Mouse (Mus musculus): Measurements from ENCODE around the gene Aldh1a3. TPM values are rescaled to one million over a fixed set of nuclear protein-coding genes. Genes with fewer than 3 reads are reported as not detected.
A peak's percentile ranks its signal among the peaks of the same experiment; 100 is the strongest.

Gene Aldh1a3
- polyA plus RNA-seq, 1 experiment from 2014 or later, result 27.0 TPM

DNA sequence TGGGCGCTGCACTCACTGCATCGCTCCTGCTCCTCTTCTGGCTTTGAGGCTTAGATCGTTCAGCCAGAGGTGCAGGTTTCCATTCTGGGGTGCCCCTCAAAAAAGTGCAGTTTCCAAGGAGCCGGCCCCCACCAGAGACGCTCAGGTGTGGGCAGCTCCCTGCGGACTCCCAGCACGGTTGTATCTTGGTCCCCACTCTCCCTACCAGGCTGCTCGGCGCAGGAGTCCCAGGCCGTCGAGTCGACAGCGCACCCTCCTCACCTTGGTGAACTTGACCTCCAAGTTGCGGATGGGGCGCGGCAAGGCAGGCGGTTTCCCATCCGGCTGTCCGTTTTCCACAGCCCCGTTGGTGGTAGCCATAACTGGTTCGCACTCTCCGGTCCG lies 272 bp downstream of the Aldh1a3 start:
- peak overlapping the region; percentile 58 for H3K4me3 ChIP-seq (ENCODE audit: low read length)
- 2% methylated on average over 23 of the region's 23 CpGs for WGBS
- no peak overlapping the region for H3K27ac ChIP-seq (ENCODE audit: low read length)
- no peaks in the 10 kb centered on the region for H3K9me3 ChIP-seq (ENCODE audit: control insufficient read depth, low read length)
- no peaks in the 10 kb centered on the region for H3K36me3 ChIP-seq (ENCODE audit: control insufficient read depth, insufficient read depth, low read length)
- H3K4me1 ChIP-seq (ENCODE audit: control insufficient read depth, insufficient read depth, low read length), result peaks cover 15% of the 10 kb centered on the region; the same call in 1 of the 2 replicates
- H3K4me2 ChIP-seq (ENCODE audit: low read depth, low read length), result peak overlapping the region; percentile 95
- peak overlapping the region; percentile 65 for H3K9ac ChIP-seq (ENCODE audit: low read depth, low read length)
- H3K27me3 ChIP-seq (replicated peaks; ENCODE audit: control insufficient read depth, insufficient read depth, low read length), result peaks cover 40% of the 10 kb centered on the region
- ATAC-seq, result peak; percentile 43

DNA sequence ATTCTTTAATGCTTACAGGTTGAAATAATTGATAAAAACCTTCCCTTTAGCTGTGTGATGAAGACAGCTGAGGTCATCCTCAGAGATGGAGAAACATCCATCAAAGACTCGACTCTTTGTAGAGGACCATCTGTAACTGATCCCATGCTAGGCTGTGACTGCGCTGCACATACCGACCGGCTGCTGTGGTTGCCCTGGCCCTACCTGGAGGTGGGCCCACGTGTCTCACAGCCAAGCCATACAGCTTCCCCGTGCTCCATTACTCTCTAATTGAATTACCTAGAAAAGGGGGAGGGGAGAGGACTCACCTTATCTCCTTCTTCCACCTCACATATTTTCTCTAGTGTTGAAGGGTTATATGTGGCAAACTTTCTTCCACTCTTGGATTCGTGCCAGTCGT lies 5.4 kb downstream of the Aldh1a3 start:
- H3K9me3 ChIP-seq (ENCODE audit: control insufficient read depth, low read length), result no peaks in the 10 kb centered on the region
- no peak for ATAC-seq
- no peaks in the 10 kb centered on the region for H3K36me3 ChIP-seq (ENCODE audit: control insufficient read depth, insufficient read depth, low read length)
- H3K27ac ChIP-seq (ENCODE audit: low read length), result no peak overlapping the region
- H3K4me1 ChIP-seq (ENCODE audit: control insufficient read depth, insufficient read depth, low read length), result peaks cover 3% of the 10 kb centered on the region; the same call in 1 of the 2 replicates
- H3K4me3 ChIP-seq (ENCODE audit: low read length), result no peak overlapping the region
- no peak overlapping the region for H3K4me2 ChIP-seq (ENCODE audit: low read depth, low read length)
- WGBS, result 70% methylated on average over 8 of the region's 8 CpGs
- H3K27me3 ChIP-seq (replicated peaks; ENCODE audit: control insufficient read depth, insufficient read depth, low read length), result peaks cover 21% of the 10 kb centered on the region
- H3K9ac ChIP-seq (ENCODE audit: low read depth, low read length), result no peak overlapping the region

DNA sequence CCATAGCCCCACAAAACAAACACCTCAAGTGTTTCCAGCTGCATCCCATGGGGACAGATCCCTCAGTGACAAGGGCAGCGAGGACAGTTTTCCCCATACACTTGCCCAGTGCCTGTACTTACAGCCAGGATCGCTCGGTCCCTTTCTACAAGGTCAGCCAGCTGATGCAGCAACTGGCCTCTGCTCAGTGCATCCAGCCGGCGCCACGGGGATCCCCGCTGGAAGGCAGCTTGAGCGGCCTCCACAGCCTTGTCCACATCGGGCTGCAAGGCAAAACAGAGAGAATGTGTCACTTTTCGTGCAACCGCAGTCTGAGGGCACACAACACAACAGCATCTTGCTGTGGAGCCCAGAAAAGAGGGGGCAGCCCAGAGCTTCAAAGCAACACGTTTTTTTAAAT lies 8.3 kb downstream of the Aldh1a3 start:
- WGBS, result 48% methylated on average over 12 of the region's 12 CpGs
- Histone ChIP-seq H3K9me3 (ENCODE audit: control insufficient read depth, low read length) (no peaks in the 10 kb centered on the region), H3K4me1 (ENCODE audit: control insufficient read depth, insufficient read depth, low read length) (no peaks in the 10 kb centered on the region), H3K9ac (ENCODE audit: low read depth, low read length) (no peak overlapping the region), H3K4me2 (ENCODE audit: low read depth, low read length) (no peak overlapping the region), H3K36me3 (ENCODE audit: control insufficient read depth, insufficient read depth, low read length) (no peaks in the 10 kb centered on the region), H3K4me3 (ENCODE audit: low read length) (no peak overlapping the region), H3K27ac (ENCODE audit: low read length) (no peak overlapping the region), H3K27me3 (replicated peaks; ENCODE audit: control insufficient read depth, insufficient read depth, low read length) (no peaks in the 10 kb centered on the region)
- ATAC-seq, result no peak

DNA sequence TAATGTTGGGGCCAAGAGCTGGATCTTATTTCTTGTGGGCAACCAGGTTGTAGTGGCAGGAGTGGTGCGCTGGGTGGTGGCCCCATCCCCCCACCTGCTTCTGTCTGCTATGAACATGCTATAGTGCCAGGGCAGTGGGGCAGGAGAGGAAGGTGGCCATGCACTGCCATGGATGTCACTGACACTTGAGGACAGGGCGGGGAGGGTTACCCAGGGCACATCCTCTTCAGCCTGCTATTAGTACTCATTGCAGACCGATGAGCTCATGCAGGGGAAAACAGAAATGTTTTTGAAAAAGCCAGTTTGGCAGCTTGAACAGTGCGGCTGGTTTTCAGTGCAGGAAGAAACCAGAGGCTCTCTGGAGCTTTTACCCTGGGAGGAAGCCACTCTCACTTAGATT lies 10.5 kb downstream of the Aldh1a3 start:
- Histone ChIP-seq H3K9me3 (ENCODE audit: control insufficient read depth, low read length) (no peaks in the 10 kb centered on the region), H3K4me3 (ENCODE audit: low read length) (no peak overlapping the region), H3K4me2 (ENCODE audit: low read depth, low read length) (no peak overlapping the region), H3K9ac (ENCODE audit: low read depth, low read length) (no peak overlapping the region), H3K27me3 (replicated peaks; ENCODE audit: control insufficient read depth, insufficient read depth, low read length) (no peaks in the 10 kb centered on the region), H3K36me3 (ENCODE audit: control insufficient read depth, insufficient read depth, low read length) (no peaks in the 10 kb centered on the region), H3K4me1 (ENCODE audit: control insufficient read depth, insufficient read depth, low read length) (no peaks in the 10 kb centered on the region), H3K27ac (ENCODE audit: low read length) (no peak overlapping the region)
- WGBS, result 73% methylated on average over 4 of the region's 4 CpGs
- ATAC-seq, result no peak

DNA sequence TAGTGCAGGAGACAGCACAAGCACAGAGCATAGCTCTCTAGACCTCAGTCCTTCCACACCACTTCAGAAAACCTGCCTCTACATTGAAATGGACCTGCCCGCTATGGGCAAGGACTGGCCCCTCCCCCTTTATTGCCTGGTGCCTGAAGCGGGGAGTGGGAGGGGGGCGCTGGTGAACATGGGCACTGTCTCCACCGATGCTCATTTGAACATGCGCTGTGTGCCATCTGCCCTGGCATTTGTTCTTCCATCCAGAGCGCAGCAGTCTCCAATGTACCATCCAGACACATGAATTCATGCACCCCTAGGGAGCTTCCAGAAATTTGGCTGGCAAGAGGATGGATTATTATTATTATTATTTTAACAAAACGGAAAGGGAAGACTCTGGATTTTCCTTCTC lies 14.2 kb downstream of the Aldh1a3 start:
- ATAC-seq, result 0 out of 2 replicates have a peak, but pooled peaks have one; percentile 9
- WGBS, result 73% methylated on average over 7 of the region's 7 CpGs
- Histone ChIP-seq H3K9ac (ENCODE audit: low read depth, low read length) (no peak overlapping the region), H3K9me3 (ENCODE audit: control insufficient read depth, low read length) (no peaks in the 10 kb centered on the region), H3K27me3 (replicated peaks; ENCODE audit: control insufficient read depth, insufficient read depth, low read length) (no peaks in the 10 kb centered on the region), H3K4me2 (ENCODE audit: low read depth, low read length) (no peak overlapping the region), H3K4me3 (ENCODE audit: low read length) (no peak overlapping the region), H3K4me1 (ENCODE audit: control insufficient read depth, insufficient read depth, low read length) (no peaks in the 10 kb centered on the region), H3K27ac (ENCODE audit: low read length) (no peak overlapping the region), H3K36me3 (ENCODE audit: control insufficient read depth, insufficient read depth, low read length) (no peaks in the 10 kb centered on the region)

DNA sequence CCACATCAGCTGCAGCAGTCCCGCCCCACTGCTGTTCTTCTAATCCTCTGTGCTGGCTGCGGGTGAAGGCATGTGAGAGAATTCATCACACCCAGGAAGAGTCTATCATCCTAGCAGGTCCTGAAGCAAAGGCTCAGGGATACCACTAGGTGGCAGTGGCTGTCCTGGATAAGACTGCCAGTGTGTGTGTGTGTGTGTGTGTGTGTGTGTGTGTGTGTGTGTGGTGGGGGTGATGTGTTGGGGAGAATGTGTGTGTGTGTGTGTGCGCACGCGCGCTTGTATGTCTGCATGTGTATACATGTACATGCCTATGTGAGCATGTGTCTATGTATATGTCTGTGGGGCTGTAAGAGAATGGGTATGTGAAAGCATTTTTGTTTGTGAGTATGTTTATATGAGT lies 17.9 kb downstream of the Aldh1a3 start:
- Histone ChIP-seq H3K36me3 (ENCODE audit: control insufficient read depth, insufficient read depth, low read length) (no peaks in the 10 kb centered on the region), H3K4me1 (ENCODE audit: control insufficient read depth, insufficient read depth, low read length) (peaks cover 18% of the 10 kb centered on the region), H3K4me2 (ENCODE audit: low read depth, low read length) (no peak overlapping the region), H3K27me3 (replicated peaks; ENCODE audit: control insufficient read depth, insufficient read depth, low read length) (no peaks in the 10 kb centered on the region), H3K27ac (ENCODE audit: low read length) (no peak overlapping the region), H3K9ac (ENCODE audit: low read depth, low read length) (no peak overlapping the region), H3K9me3 (ENCODE audit: control insufficient read depth, low read length) (no peaks in the 10 kb centered on the region), H3K4me3 (ENCODE audit: low read length) (no peak overlapping the region)
- ATAC-seq, result peak; percentile 24; the same call in 1 of the 2 replicates
- 65% methylated on average over 6 of the region's 6 CpGs for WGBS

DNA sequence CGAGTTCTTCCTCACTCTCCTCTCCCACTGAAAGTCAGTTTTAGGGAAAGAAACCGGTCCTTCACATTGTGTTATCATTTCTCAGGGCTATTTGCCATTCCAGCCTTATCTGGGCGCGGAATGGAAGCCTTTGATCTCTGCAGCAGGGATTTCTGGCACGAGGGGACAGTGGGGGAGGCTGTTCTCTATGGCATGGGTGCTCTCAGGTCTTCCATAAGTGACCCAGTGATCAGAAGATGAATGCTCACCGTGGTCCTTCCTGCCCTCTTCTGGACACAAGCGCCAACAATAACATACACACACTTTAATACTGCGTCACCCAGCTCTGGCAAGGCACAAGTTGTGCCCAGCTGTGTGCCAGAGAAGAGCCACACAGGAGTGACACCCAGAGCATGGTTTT lies 20.3 kb downstream of the Aldh1a3 start:
- H3K27ac ChIP-seq (ENCODE audit: low read length), result no peak overlapping the region
- ATAC-seq, result no peak
- H3K4me3 ChIP-seq (ENCODE audit: low read length), result no peak overlapping the region
- H3K27me3 ChIP-seq (replicated peaks; ENCODE audit: control insufficient read depth, insufficient read depth, low read length), result no peaks in the 10 kb centered on the region
- 61% methylated on average over 8 of the region's 8 CpGs for WGBS
- H3K9ac ChIP-seq (ENCODE audit: low read depth, low read length), result no peak overlapping the region
- H3K4me2 ChIP-seq (ENCODE audit: low read depth, low read length), result no peak overlapping the region
- no peaks in the 10 kb centered on the region for H3K36me3 ChIP-seq (ENCODE audit: control insufficient read depth, insufficient read depth, low read length)
- H3K9me3 ChIP-seq (ENCODE audit: control insufficient read depth, low read length), result no peaks in the 10 kb centered on the region
- peaks cover 19% of the 10 kb centered on the region for H3K4me1 ChIP-seq (ENCODE audit: control insufficient read depth, insufficient read depth, low read length)

DNA sequence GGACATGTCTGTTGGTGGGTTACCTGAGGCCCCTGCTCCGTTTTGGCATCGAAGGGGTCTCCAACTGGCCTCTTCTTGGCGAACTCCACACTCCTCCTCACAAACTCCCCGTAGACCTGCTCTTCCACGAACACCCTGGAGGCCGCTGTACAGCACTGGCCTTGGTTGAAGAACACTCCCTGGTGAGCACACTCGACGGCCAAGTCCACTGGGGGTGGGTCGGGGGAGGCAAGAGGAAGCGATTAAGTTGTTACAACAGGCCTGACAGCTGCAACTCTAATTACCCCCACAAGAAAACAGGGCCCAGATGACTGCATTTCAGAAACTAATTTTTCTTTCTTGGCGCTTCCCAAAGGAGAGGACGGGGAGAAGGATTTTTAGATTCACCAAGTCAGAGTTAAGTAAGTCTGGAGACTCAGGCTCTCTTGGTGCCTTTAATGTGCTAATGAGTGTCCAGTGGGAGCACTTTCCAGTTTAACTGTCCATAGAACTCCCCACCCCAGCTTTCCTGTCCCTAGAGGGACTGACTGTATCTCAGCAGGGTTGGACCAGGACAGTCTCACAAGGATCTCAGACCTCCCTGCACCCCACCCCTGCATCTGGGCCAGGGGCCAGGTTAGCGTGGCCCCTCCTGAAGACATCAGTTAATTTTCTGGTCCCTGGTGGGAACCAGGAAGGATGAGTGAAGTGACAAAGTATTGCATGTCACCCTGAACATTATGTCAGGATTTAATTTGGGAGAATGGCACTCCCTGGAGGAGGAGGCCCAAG lies 21.2 kb downstream of the Aldh1a3 start:
- Histone ChIP-seq H3K4me2 (ENCODE audit: low read depth, low read length) (no peak overlapping the region), H3K9me3 (ENCODE audit: control insufficient read depth, low read length) (no peaks in the 10 kb centered on the region), H3K4me3 (ENCODE audit: low read length) (no peak overlapping the region), H3K9ac (ENCODE audit: low read depth, low read length) (no peak overlapping the region), H3K27ac (ENCODE audit: low read length) (no peak overlapping the region), H3K27me3 (replicated peaks; ENCODE audit: control insufficient read depth, insufficient read depth, low read length) (no peaks in the 10 kb centered on the region), H3K4me1 (ENCODE audit: control insufficient read depth, insufficient read depth, low read length) (peaks cover 21% of the 10 kb centered on the region), H3K36me3 (ENCODE audit: control insufficient read depth, insufficient read depth, low read length) (no peaks in the 10 kb centered on the region)
- WGBS, result 50% methylated on average over 13 of the region's 13 CpGs
- ATAC-seq, result no peak

DNA sequence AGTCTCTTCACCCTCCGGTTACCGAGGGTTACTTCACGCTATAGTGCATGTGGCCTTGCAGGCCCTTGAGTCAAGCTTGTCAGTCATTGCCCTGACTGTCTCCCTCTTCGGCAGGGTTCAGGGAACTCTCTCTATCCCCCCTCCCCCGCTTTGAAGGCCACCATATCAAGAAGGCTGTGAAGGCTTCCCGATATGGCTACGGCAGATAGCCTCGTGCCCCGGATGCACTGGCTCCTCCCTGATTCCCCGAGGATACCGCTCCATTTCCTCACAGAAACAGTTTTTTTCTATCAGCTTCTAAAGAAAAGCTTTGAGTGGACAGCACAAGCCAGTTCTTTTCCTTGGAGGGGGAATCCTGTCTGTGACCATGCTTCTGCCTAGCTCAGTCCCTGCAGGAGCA lies 21.8 kb downstream of the Aldh1a3 start:
- Histone ChIP-seq H3K9me3 (ENCODE audit: control insufficient read depth, low read length) (no peaks in the 10 kb centered on the region), H3K27me3 (replicated peaks; ENCODE audit: control insufficient read depth, insufficient read depth, low read length) (no peaks in the 10 kb centered on the region), H3K4me1 (ENCODE audit: control insufficient read depth, insufficient read depth, low read length) (peaks cover 21% of the 10 kb centered on the region), H3K4me2 (ENCODE audit: low read depth, low read length) (no peak overlapping the region), H3K4me3 (ENCODE audit: low read length) (no peak overlapping the region), H3K36me3 (ENCODE audit: control insufficient read depth, insufficient read depth, low read length) (no peaks in the 10 kb centered on the region), H3K9ac (ENCODE audit: low read depth, low read length) (no peak overlapping the region), H3K27ac (ENCODE audit: low read length) (no peak overlapping the region)
- no peak for ATAC-seq
- WGBS, result 49% methylated on average over 11 of the region's 11 CpGs

DNA sequence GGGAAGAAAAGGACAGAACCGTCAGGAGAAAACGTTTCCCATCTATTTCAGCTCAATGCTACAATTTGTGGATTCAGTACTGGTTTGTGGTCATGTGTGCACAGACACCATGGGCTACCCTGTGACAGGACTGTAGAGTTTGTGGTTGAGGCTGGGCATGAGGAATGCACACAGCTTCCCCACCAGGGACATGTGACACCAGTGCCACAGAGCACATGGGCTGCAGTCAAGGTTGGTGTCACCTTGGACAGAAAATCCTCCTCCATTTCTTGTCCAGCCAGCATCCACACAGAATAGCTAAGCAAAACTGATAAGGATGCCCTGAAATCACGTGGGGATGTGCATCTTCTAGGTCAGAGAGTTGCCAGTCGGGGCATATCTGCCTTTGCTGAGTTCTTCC lies 22.5 kb downstream of the Aldh1a3 start:
- H3K36me3 ChIP-seq (ENCODE audit: control insufficient read depth, insufficient read depth, low read length), result no peaks in the 10 kb centered on the region
- H3K4me2 ChIP-seq (ENCODE audit: low read depth, low read length), result no peak overlapping the region
- H3K4me3 ChIP-seq (ENCODE audit: low read length), result no peak overlapping the region
- ATAC-seq, result no peak
- H3K27me3 ChIP-seq (replicated peaks; ENCODE audit: control insufficient read depth, insufficient read depth, low read length), result no peaks in the 10 kb centered on the region
- H3K9me3 ChIP-seq (ENCODE audit: control insufficient read depth, low read length), result no peaks in the 10 kb centered on the region
- H3K9ac ChIP-seq (ENCODE audit: low read depth, low read length), result no peak overlapping the region
- 71% methylated on average over 4 of the region's 4 CpGs for WGBS
- no peak overlapping the region for H3K27ac ChIP-seq (ENCODE audit: low read length)
- peaks cover 21% of the 10 kb centered on the region for H3K4me1 ChIP-seq (ENCODE audit: control insufficient read depth, insufficient read depth, low read length)

All from intestine, embryonic 16.5 days (tissue).